Mouse (Mus musculus): ENCODE data around the gene Asb10. TPM values are rescaled to one million over a fixed set of nuclear protein-coding genes. Genes with fewer than 3 reads are reported as not detected.
A peak's percentile ranks its signal among the peaks of the same experiment; 100 is the strongest.

The Asb10 gene
- polyA plus RNA-seq, 1 experiment from 2014 or later: 0.40 TPM

DNA sequence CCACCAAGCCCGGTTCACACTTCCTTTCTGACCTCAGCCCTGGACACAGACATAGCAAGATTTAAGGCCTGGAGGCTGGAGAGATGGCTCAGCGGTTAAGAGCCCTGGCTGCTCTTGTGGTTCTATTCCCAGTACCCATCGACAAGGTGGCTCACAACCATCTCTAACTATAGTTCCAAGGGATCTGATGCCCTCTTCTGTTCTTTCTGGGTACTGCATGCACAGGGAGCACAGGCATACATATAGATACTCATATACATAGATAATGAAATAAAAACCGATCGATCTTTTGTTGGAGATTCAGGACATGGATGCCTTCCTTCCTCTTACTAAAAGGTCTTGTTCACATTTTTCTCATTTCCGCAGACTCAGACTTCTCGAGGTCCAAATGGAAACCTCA, 32.4 kb downstream of the Asb10 start:
- Histone ChIP-seq H3K27me3 (replicated peaks) (peaks cover 8% of the 10 kb centered on the region), H3K9ac (replicated peaks) (no peak overlapping the region), H3K4me1 (peaks cover 19% of the 10 kb centered on the region; the same call in 1 of the 2 replicates), H3K27ac (replicated peaks) (no peak overlapping the region), H3K36me3 (no peaks in the 10 kb centered on the region), H3K9me3 (replicated peaks) (no peaks in the 10 kb centered on the region), H3K4me2 (no peak overlapping the region), H3K4me3 (replicated peaks) (no peak overlapping the region)
- WGBS: 95% methylated on average over 7 of the region's 7 CpGs
- ATAC-seq (ENCODE audit: low FRiP score): no peak

- WGBS: 66% methylated on average over 2 of the region's 2 CpGs
- H3K27ac ChIP-seq (replicated peaks): no peak overlapping the region
- H3K9me3 ChIP-seq (replicated peaks): no peaks in the 10 kb centered on the region
- ATAC-seq (ENCODE audit: low FRiP score): no peak
- no peak overlapping the region for H3K4me2 ChIP-seq
- peaks cover 17% of the 10 kb centered on the region; the same call in 1 of the 2 replicates for H3K4me1 ChIP-seq
- peaks cover 8% of the 10 kb centered on the region for H3K27me3 ChIP-seq (replicated peaks)
- H3K9ac ChIP-seq (replicated peaks): no peak overlapping the region
- no peak overlapping the region for H3K4me3 ChIP-seq (replicated peaks)
- peaks cover 24% of the 10 kb centered on the region for H3K36me3 ChIP-seq
Measured at GRCm38 (mm10) chr5:24505513-24505912, 35.3 kb downstream of the Asb10 start.

DNA sequence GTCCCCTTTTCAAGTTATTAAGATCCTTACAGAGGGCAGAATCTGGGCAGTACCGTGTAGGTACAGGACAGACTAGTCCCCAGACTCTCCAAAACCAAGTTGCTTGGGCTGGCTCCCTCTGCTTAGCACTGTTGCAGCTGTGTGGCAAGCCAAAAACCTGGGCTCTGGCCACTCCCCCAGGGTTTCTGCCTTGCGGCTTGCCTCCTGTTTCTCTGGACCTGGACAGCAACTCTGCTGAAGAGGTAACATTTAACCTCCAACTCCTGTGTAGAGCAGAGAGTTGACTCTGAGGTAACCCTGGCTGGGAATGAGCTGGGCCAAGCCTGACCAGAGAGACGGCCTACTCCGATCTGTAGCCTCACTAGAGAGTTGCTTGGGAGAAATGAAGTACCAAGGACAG, 38.0 kb downstream of the Asb10 start:
- Histone ChIP-seq H3K4me2 (no peak overlapping the region), H3K9ac (replicated peaks) (no peak overlapping the region), H3K36me3 (peaks cover 50% of the 10 kb centered on the region), H3K9me3 (replicated peaks) (no peaks in the 10 kb centered on the region), H3K4me1 (peaks cover 36% of the 10 kb centered on the region), H3K27ac (replicated peaks) (no peak overlapping the region), H3K4me3 (replicated peaks) (no peak overlapping the region), H3K27me3 (replicated peaks) (peaks cover 8% of the 10 kb centered on the region)
- no peak for ATAC-seq (ENCODE audit: low FRiP score)
- WGBS: 78% methylated on average over 4 of the region's 4 CpGs

- peaks cover 8% of the 10 kb centered on the region for H3K27me3 ChIP-seq (replicated peaks)
- no peak overlapping the region for H3K4me3 ChIP-seq (replicated peaks)
- H3K9ac ChIP-seq (replicated peaks): no peak overlapping the region
- ATAC-seq (ENCODE audit: low FRiP score): no peak
- 66% methylated on average over 11 of the region's 11 CpGs for WGBS
- no peaks in the 10 kb centered on the region for H3K9me3 ChIP-seq (replicated peaks)
- H3K36me3 ChIP-seq: peaks cover 51% of the 10 kb centered on the region
- H3K27ac ChIP-seq (replicated peaks): no peak overlapping the region
- H3K4me1 ChIP-seq: peaks cover 55% of the 10 kb centered on the region
- no peak overlapping the region for H3K4me2 ChIP-seq
Measured at GRCm38 (mm10) chr5:24500851-24501250, 39.9 kb downstream of the Asb10 start.

GRCm38 (mm10) chr5:24499113-24499512, 41.7 kb downstream of the Asb10 start:
- Histone ChIP-seq H3K9me3 (replicated peaks) (no peaks in the 10 kb centered on the region), H3K36me3 (peaks cover 55% of the 10 kb centered on the region), H3K27ac (replicated peaks) (no peak overlapping the region), H3K9ac (replicated peaks) (no peak overlapping the region), H3K4me1 (peaks cover 62% of the 10 kb centered on the region), H3K4me2 (no peak overlapping the region), H3K4me3 (replicated peaks) (no peak overlapping the region), H3K27me3 (replicated peaks) (no peaks in the 10 kb centered on the region)
- ATAC-seq (ENCODE audit: low FRiP score): 0 out of 2 replicates have a peak, but pooled peaks have one; percentile 21
- WGBS: 36% methylated on average over 10 of the region's 10 CpGs

- no peak for ATAC-seq (ENCODE audit: low FRiP score)
- H3K4me3 ChIP-seq (replicated peaks): no peak overlapping the region
- peak overlapping the region; percentile 45 for H3K27ac ChIP-seq (replicated peaks)
- H3K27me3 ChIP-seq (replicated peaks): 0 out of 2 replicates have a peak, but pooled peaks cover 2% of the 10 kb centered on the region
- H3K4me2 ChIP-seq: no peak overlapping the region
- WGBS: 45% methylated on average over 12 of the region's 12 CpGs
- H3K36me3 ChIP-seq: peaks cover 66% of the 10 kb centered on the region
- H3K9ac ChIP-seq (replicated peaks): no peak overlapping the region
- H3K4me1 ChIP-seq: peaks cover 70% of the 10 kb centered on the region
- H3K9me3 ChIP-seq (replicated peaks): no peaks in the 10 kb centered on the region
Measured at GRCm38 (mm10) chr5:24497526-24497925, 43.3 kb downstream of the Asb10 start.

- ATAC-seq (ENCODE audit: low FRiP score): no peak
- WGBS: 45% methylated on average over 6 of the region's 6 CpGs
- H3K36me3 ChIP-seq: peaks cover 65% of the 10 kb centered on the region
- peak overlapping the region; percentile 29; the same call in 1 of the 2 replicates for H3K27ac ChIP-seq (replicated peaks)
- H3K4me3 ChIP-seq (replicated peaks): no peak overlapping the region
- 0 out of 2 replicates have a peak, but pooled peaks cover 2% of the 10 kb centered on the region for H3K27me3 ChIP-seq (replicated peaks)
- no peak overlapping the region for H3K4me2 ChIP-seq
- no peak overlapping the region for H3K9ac ChIP-seq (replicated peaks)
- peaks cover 70% of the 10 kb centered on the region for H3K4me1 ChIP-seq
- H3K9me3 ChIP-seq (replicated peaks): no peaks in the 10 kb centered on the region
Measured at GRCm38 (mm10) chr5:24496756-24497155, 44.0 kb downstream of the Asb10 start.

DNA sequence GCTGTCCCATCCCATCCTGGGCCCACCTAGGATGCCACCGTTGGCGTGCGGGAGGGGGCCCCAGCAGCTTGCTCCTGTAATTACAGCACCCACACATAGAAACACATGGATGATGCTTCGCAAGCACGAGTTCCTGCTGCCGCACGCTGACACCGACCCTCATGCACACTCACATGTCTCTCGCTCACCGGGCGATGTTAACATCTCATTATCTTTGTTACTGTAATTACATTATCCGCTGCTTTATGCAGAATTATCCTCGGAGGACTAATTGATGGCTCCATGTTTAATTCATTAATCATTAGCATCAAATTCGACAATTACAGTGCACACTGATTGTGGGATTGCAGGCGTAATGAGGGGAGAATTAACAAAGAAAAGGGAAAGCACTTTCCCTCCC, 45.8 kb downstream of the Asb10 start:
- Histone ChIP-seq H3K36me3 (peaks cover 56% of the 10 kb centered on the region), H3K27ac (replicated peaks) (peak overlapping the region; percentile 58; the same call in 1 of the 2 replicates), H3K9me3 (replicated peaks) (no peaks in the 10 kb centered on the region), H3K9ac (replicated peaks) (no peak overlapping the region), H3K4me1 (peaks cover 78% of the 10 kb centered on the region), H3K4me3 (replicated peaks) (no peak overlapping the region), H3K4me2 (no peak overlapping the region), H3K27me3 (replicated peaks) (0 out of 2 replicates have a peak, but pooled peaks cover 2% of the 10 kb centered on the region)
- 41% methylated on average over 15 of the region's 15 CpGs for WGBS
- ATAC-seq (ENCODE audit: low FRiP score): no peak

- H3K4me1 ChIP-seq: peaks cover 81% of the 10 kb centered on the region
- H3K36me3 ChIP-seq: peaks cover 54% of the 10 kb centered on the region
- WGBS: 78% methylated on average over 16 of the region's 16 CpGs
- no peak overlapping the region for H3K27ac ChIP-seq (replicated peaks)
- no peak for ATAC-seq (ENCODE audit: low FRiP score)
- H3K9me3 ChIP-seq (replicated peaks): no peaks in the 10 kb centered on the region
- no peak overlapping the region for H3K4me2 ChIP-seq
- H3K9ac ChIP-seq (replicated peaks): no peak overlapping the region
- 0 out of 2 replicates have a peak, but pooled peaks cover 2% of the 10 kb centered on the region for H3K27me3 ChIP-seq (replicated peaks)
- no peak overlapping the region for H3K4me3 ChIP-seq (replicated peaks)
Measured at GRCm38 (mm10) chr5:24492546-24493285, 48.1 kb downstream of the Asb10 start.

GRCm38 (mm10) chr5:24490413-24490920, 50.3 kb downstream of the Asb10 start:
- H3K9ac ChIP-seq (replicated peaks): 0 out of 2 replicates have a peak overlapping the region, but pooled peaks have one; percentile 2
- no peak overlapping the region for H3K4me3 ChIP-seq (replicated peaks)
- H3K9me3 ChIP-seq (replicated peaks): no peaks in the 10 kb centered on the region
- no peak overlapping the region for H3K4me2 ChIP-seq
- 0 out of 2 replicates have a peak, but pooled peaks cover 2% of the 10 kb centered on the region for H3K27me3 ChIP-seq (replicated peaks)
- peak; percentile 63 for ATAC-seq (ENCODE audit: low FRiP score)
- peaks cover 76% of the 10 kb centered on the region for H3K4me1 ChIP-seq
- peaks cover 57% of the 10 kb centered on the region for H3K36me3 ChIP-seq
- 13% methylated on average over 14 of the region's 14 CpGs for WGBS
- H3K27ac ChIP-seq (replicated peaks): peak overlapping the region; percentile 78

- H3K9me3 ChIP-seq (replicated peaks): no peaks in the 10 kb centered on the region
- H3K27ac ChIP-seq (replicated peaks): no peak overlapping the region
- H3K4me1 ChIP-seq: peaks cover 85% of the 10 kb centered on the region
- H3K27me3 ChIP-seq (replicated peaks): no peaks in the 10 kb centered on the region
- peaks cover 52% of the 10 kb centered on the region for H3K36me3 ChIP-seq
- ATAC-seq (ENCODE audit: low FRiP score): no peak
- H3K4me3 ChIP-seq (replicated peaks): no peak overlapping the region
- H3K9ac ChIP-seq (replicated peaks): no peak overlapping the region
- WGBS: 93% methylated on average over 5 of the region's 5 CpGs
- no peak overlapping the region for H3K4me2 ChIP-seq
Measured at GRCm38 (mm10) chr5:24486738-24487137, 54.0 kb downstream of the Asb10 start.

GRCm38 (mm10) chr5:24486097-24486496, 54.7 kb downstream of the Asb10 start:
- Histone ChIP-seq H3K4me1 (peaks cover 86% of the 10 kb centered on the region), H3K36me3 (peaks cover 52% of the 10 kb centered on the region), H3K4me3 (replicated peaks) (no peak overlapping the region), H3K27me3 (replicated peaks) (no peaks in the 10 kb centered on the region), H3K27ac (replicated peaks) (peak overlapping the region; percentile 83), H3K9ac (replicated peaks) (no peak overlapping the region), H3K4me2 (peak overlapping the region; percentile 50; the same call in 1 of the 2 replicates), H3K9me3 (replicated peaks) (no peaks in the 10 kb centered on the region)
- no peak for ATAC-seq (ENCODE audit: low FRiP score)
- under 1% methylated on average over 8 of the region's 8 CpGs for WGBS
